Mouse (Mus musculus) intestine, postnatal 0 days (tissue): ENCODE measurements around the gene 1520401A03Rik. TPM values are rescaled to one million over a fixed set of nuclear protein-coding genes. Genes with fewer than 3 reads are reported as not detected.

ENCODE experiments used
- ATAC-seq: fragments of 200-750 bp; cut with Nextera tagmentation; 2 replicates; pipeline ENCODE4 v1.8.0; 2017; ENCODE audit warnings: mild to moderate bottlenecking, moderate TSS enrichment, moderate library complexity
- H3K27ac ChIP-seq: fragments of 300-500 bp; sonication (generic); 2 replicates; pipeline ENCODE4 v1.5.1; 2014; ENCODE audit warnings: mild to moderate bottlenecking, low read depth, low read length, moderate library complexity
- H3K27me3 ChIP-seq: fragments of 300-500 bp; sonication (generic); replicated peaks from 2 replicates; pipeline ENCODE4 v1.6.1; 2014; ENCODE audit warnings: low read length, mixed read lengths; ENCODE audit not compliant: control insufficient read depth, insufficient read depth
- H3K36me3 ChIP-seq: fragments of 300-500 bp; sonication (generic); 2 replicates; pipeline ENCODE4 v1.6.1; 2014; ENCODE audit warnings: mild to moderate bottlenecking, moderate library complexity; ENCODE audit not compliant: control insufficient read depth, insufficient read depth
- H3K4me1 ChIP-seq: fragments of 300-500 bp; sonication (generic); replicated peaks from 2 replicates; pipeline ENCODE4 v1.6.1; 2014; ENCODE audit warnings: antibody characterized with exemption, low read length, mixed read lengths; ENCODE audit not compliant: control insufficient read depth, insufficient read depth
- H3K4me2 ChIP-seq: fragments of 300-500 bp; sonication (generic); replicated peaks from 2 replicates; pipeline ENCODE4 v1.6.1; 2014; ENCODE audit warnings: low read depth, mild to moderate bottlenecking, moderate library complexity
- H3K4me3 ChIP-seq: fragments of 300-500 bp; sonication (generic); 2 replicates; pipeline ENCODE4 v1.5.1; 2014; ENCODE audit warnings: low read depth, low read length
- H3K9ac ChIP-seq: fragments of 300-500 bp; sonication (generic); 2 replicates; pipeline ENCODE4 v1.6.1; 2014; ENCODE audit warnings: mild to moderate bottlenecking, low read depth, low read length
- H3K9me3 ChIP-seq: fragments of 300-500 bp; sonication (generic); 2 replicates; pipeline ENCODE4 v1.6.1; 2016; ENCODE audit warnings: mixed run types; ENCODE audit not compliant: control insufficient read depth
- CTCF ChIP-seq: sonication (generic); IDR thresholded peaks from 2 replicates; pipeline ENCODE4 v1.5.1; 2016; ENCODE audit warnings: low read depth, mild to moderate bottlenecking, control low read depth, antibody characterized with exemption, moderate library complexity
- WGBS: fragments of 180-500 bp; shearing (Covaris S2); extraction: QIAGEN DNeasy Blood & Tissue Kit; methylation state at CpG from one replicate; pipeline ENCODE4 v1.1.7; 2014; 5-methylcytosine and 5-hydroxymethylcytosine counted together
- polyA plus RNA-seq: library from polyadenylated mRNA; unstranded; fragments of >200 nt; fragmentation: Nextera tagmentation; extraction: Ambion mirVana; gene quantifications from 2 replicates; pipeline ENCODE4 v1.2.1, GENCODE M21; 2015

The 1520401A03Rik gene
- polyA plus RNA-seq, 1 experiment from 2014 or later = not detected

DNA sequence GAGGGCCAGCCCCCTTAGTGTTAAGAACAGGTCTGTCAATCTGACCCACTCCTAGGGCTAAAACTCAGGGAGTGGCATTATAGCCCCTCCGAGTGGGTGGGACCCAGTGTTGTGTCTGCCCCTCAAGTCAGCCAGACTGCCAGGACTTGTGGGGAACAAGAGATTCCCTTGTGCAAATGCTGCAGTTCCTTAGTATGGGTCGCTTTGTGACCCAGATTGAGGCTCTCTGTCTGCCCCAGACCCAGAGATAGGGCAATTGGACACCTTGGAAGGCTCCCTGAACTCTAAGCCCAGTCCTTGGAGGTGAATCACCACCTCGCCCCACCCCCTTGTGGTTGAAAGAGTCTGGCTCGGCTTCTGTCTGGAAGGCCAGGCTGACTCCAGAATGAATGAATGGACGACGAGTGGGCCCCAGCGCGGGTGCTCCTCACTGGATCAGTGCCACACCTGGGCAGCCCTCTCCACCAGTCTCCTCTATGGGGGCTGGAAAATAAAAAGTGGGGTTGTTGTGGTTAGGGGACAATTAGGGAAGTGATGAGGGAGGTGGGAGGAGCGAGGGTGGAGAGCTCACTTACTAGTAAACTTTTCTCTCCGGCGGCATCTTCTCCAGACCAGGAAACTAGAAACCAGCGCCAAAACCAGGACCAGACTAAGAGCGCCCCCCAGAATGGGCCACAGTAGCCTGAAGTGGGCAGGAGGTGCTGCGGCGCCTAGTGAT is 46.9 kb downstream of the 1520401A03Rik start:
- 16% methylated on average over 15 of the region's 15 CpGs for WGBS
- Histone ChIP-seq H3K4me1 (peaks cover 28% of the 10 kb centered on the region), H3K27me3 (peaks cover 19% of the 10 kb centered on the region), H3K4me3 (peak overlapping the region; percentile 65), H3K9ac (no peak overlapping the region), H3K27ac (peak overlapping the region; percentile 28; the same call in 1 of the 2 replicates), H3K9me3 (no peaks in the 10 kb centered on the region), H3K36me3 (no peaks in the 10 kb centered on the region), H3K4me2 (peak overlapping the region; percentile 97)
- TF ChIP-seq CTCF = peak; percentile 54
- ATAC-seq = peak; percentile 16; the same call in 1 of the 2 replicates

DNA sequence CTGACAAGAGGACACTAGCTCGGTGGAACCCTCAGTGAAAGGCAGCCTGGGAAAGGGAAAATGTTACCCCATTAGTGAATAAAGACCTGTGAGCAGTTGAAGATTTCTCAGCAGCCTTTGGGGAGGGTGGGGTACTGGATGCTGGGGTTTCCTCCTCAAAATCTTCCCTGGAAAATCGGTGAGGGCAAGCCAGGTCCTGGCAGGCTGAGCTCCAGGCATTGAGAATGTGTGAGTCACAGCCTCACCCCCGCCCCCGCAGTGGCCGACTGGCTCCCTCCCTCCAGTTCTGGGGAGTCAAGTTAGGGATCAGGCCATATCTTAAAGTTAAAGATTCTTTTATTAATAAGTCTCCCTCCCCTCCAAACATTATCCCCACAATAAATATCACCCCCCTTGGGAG is 47.5 kb downstream of the 1520401A03Rik start:
- TF ChIP-seq CTCF = no peak
- H3K9ac ChIP-seq = no peak overlapping the region
- H3K27me3 ChIP-seq = peaks cover 14% of the 10 kb centered on the region
- no peaks in the 10 kb centered on the region for H3K9me3 ChIP-seq
- ATAC-seq = no peak
- peak overlapping the region; percentile 97 for H3K4me2 ChIP-seq
- no peak overlapping the region for H3K4me3 ChIP-seq
- H3K4me1 ChIP-seq = peaks cover 28% of the 10 kb centered on the region
- H3K27ac ChIP-seq = peak overlapping the region; percentile 60; the same call in 1 of the 2 replicates
- peaks cover 2% of the 10 kb centered on the region; the same call in 1 of the 2 replicates for H3K36me3 ChIP-seq
- 36% methylated on average over 5 of the region's 5 CpGs for WGBS

- 41% methylated on average over 9 of the region's 9 CpGs for WGBS
Measured at GRCm38 (mm10) chr17:23674271-23674952, 48.2 kb downstream of the 1520401A03Rik start.

GRCm38 (mm10) chr17:23673424-23674073 is 49.0 kb downstream of the 1520401A03Rik start, which contains the start of the genes Hcfc1r1 and Thoc6:
Gene Hcfc1r1 (plus strand): TSS chr17:23673596.
Gene Thoc6 (minus strand): TSS chr17:23673882.
- peaks cover 16% of the 10 kb centered on the region; the same call in 1 of the 2 replicates for H3K36me3 ChIP-seq
- peak within 1 kb of the TSS; percentile 60 for H3K27ac ChIP-seq
- WGBS = under 1% methylated on average over 45 of the region's 45 CpGs
- no peaks in the 10 kb centered on the region for H3K27me3 ChIP-seq
- no peaks in the 10 kb centered on the region for H3K9me3 ChIP-seq
- peaks cover 28% of the 10 kb centered on the region for H3K4me1 ChIP-seq
- H3K4me3 ChIP-seq = peak within 1 kb of the TSS; percentile 80
- H3K9ac ChIP-seq = peak within 1 kb of the TSS; percentile 50
- peak; percentile 8; the same call in 1 of the 2 replicates for TF ChIP-seq CTCF
- peak within 1 kb of the TSS; percentile 97 for H3K4me2 ChIP-seq
- peak; percentile 94 for ATAC-seq

More at GRCm38 (mm10) chr17:23674271-23674952, 48.2 kb downstream of the 1520401A03Rik start:
- Histone ChIP-seq H3K27me3 (peaks cover 8% of the 10 kb centered on the region), H3K4me3 (peak overlapping the region; percentile 80), H3K4me1 (peaks cover 28% of the 10 kb centered on the region), H3K36me3 (peaks cover 7% of the 10 kb centered on the region; the same call in 1 of the 2 replicates), H3K9ac (peak overlapping the region; percentile 50), H3K4me2 (peak overlapping the region; percentile 97), H3K9me3 (no peaks in the 10 kb centered on the region), H3K27ac (peak overlapping the region; percentile 60)
- no peak for TF ChIP-seq CTCF
- no peak for ATAC-seq

DNA sequence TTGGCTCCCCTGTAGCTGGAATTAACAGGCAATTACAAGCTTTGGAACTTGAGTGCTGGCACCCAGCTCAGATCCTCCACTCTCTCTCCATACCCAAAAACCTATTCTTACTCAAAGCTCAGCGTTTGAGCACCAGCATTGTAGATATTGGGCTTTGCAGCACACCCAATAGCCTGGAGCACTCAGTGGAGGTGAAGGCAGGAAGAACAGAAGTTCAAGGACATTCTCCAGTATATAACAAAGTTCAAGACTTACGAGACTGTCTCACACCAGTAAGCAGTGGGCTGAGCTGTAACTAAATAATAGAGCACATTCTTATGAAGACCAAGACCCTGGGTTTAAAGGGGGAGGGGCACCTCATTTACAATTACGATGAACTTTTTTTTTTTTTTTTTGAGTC is 49.8 kb downstream of the 1520401A03Rik start:
- Histone ChIP-seq H3K9me3 (no peaks in the 10 kb centered on the region), H3K4me3 (peak overlapping the region; percentile 80), H3K4me1 (peaks cover 28% of the 10 kb centered on the region), H3K27me3 (no peaks in the 10 kb centered on the region), H3K27ac (no peak overlapping the region), H3K36me3 (peaks cover 24% of the 10 kb centered on the region), H3K4me2 (peak overlapping the region; percentile 97), H3K9ac (no peak overlapping the region)
- WGBS = 44% methylated on average over 3 of the region's 3 CpGs
- no peak for ATAC-seq
- no peak for TF ChIP-seq CTCF

GRCm38 (mm10) chr17:23671519-23671918 is 51.1 kb downstream of the 1520401A03Rik start:
- Histone ChIP-seq H3K27ac (no peak overlapping the region), H3K27me3 (no peaks in the 10 kb centered on the region), H3K36me3 (peaks cover 36% of the 10 kb centered on the region), H3K4me3 (no peak overlapping the region), H3K4me1 (peaks cover 20% of the 10 kb centered on the region), H3K4me2 (no peak overlapping the region), H3K9me3 (no peaks in the 10 kb centered on the region), H3K9ac (no peak overlapping the region)
- ATAC-seq = no peak
- WGBS = 88% methylated on average over 3 of the region's 3 CpGs
- no peak for TF ChIP-seq CTCF
